Mouse (Mus musculus): ENCODE measurements around the gene Mrpl47.

Gene Mrpl47

DNA sequence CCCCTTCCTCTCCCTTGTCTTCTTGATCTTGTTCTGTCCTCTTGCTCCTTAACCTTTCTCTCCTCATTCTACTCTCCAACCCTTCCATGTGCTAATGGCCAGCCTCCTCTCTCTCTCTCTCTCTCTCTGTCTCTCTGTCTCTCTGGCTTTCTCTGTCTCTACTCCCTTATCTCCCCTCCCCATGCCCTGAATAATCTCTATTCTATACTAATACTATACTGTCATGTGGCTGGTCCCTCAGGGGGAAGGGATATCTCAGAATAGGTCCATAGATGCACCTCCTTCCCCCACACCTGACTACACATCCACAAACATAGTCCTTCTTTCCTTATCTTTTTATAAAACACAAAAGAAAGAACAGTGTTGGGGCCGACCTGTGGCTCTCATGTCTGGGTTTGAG is 50.9 kb downstream of the Mrpl47 start:
- TF ChIP-seq GATA4 (IDR thresholded peaks at IDR 0.05; ENCODE audit: insufficient replicate concordance, low read length), result no peak

DNA sequence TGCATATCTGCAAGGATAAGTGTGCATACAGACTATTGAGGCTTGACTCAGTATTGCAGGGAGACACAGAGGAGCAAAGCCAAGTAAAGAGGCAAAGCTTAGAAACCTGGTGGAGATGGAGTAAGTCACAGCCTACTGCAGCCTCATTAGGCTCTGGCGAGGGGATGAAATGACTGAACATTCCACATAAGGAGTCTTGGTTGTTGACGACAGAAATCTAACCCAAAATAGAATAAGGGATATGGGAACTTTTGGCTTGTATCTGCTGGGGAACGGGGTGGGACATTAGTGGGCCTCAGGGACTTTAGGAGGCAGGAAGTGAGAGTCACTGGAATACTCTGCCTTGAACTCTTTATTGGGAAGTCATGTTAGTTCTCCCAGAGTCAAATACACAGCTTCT is 52.8 kb downstream of the Mrpl47 start:
- TF ChIP-seq GATA4 (IDR thresholded peaks at IDR 0.05; ENCODE audit: insufficient replicate concordance, low read length), result no peak

DNA sequence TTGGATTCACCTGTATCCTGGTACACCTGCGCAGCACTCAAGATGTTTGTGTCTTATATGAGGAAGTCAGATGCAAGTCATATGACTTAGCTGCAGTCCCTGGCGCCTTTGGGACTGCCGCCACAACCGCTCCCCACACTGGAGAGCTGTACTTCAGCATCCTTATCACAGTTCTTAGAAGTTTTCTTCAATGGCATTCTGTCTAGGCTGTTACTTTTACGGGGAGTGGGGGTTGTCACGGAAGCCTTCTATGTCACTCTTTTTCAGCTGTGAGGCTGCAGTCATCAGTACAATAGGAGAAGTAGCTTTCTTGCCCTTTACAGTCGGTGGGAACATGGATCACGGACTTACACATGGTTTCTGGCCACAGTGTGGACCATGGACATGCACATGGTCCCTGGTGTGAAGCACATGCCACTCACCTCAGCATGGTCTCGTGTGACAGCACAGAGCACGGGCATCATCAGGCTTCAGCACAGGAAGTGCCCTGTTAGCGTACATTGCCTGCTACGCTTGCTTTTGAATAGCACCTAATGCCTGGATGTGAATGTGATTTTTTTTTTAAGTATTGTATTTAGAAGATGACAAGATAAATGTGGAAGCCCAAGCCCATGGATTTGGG is 54.4 kb downstream of the Mrpl47 start:
- no peak for TF ChIP-seq GATA4 (IDR thresholded peaks at IDR 0.05; ENCODE audit: insufficient replicate concordance, low read length)

DNA sequence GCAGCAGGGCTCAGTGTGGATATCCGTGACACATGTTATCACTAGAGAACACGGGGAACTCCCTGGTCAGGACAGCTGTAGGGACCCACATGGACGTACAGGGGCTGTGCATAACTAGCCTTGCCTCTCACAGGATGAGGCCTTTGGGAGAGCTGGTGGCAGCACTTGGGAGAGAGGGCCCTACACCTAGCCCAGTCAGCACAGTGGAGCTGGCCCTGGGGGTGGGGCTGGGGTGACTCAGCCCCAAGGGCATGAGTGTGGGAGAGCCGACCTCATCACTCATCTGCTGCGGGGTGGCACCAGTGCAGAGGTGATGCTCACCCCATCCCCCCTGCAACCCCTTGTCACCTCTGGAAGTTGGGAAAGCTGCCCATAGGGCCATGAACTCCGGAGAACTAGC is 61.0 kb downstream of the Mrpl47 start:
- TF ChIP-seq GATA4 (IDR thresholded peaks at IDR 0.05; ENCODE audit: insufficient replicate concordance, low read length), result no peak
